Mouse (Mus musculus): Measurements from ENCODE around the gene Rho. TPM values are rescaled to one million over a fixed set of nuclear protein-coding genes. Genes with fewer than 3 reads are reported as not detected.
A peak's percentile ranks its signal among the peaks of the same experiment; 100 is the strongest.

The Rho gene
- total RNA-seq, 2 experiments from 2014 or later, result 0.49 to 0.59 TPM

- DNase-seq (ENCODE audit: extremely low spot score in 1 of 2, low spot score in 1 of 2), result peak in 1 of 2 experiments; percentile 29
These were observed 16.9 kb upstream of the Rho start for GRCm38 (mm10) chr6:115914511-115915202.

GRCm38 (mm10) chr6:115915601-115916445 is 15.7 kb upstream of the Rho start:
- DNase-seq (ENCODE audit: extremely low spot score in 1 of 2, low spot score in 1 of 2), result peak in 1 of 2 experiments; percentile 24

GRCm38 (mm10) chr6:115916611-115917010 is 14.9 kb upstream of the Rho start:
- no peak for DNase-seq (ENCODE audit: extremely low spot score in 1 of 2, low spot score in 1 of 2)

GRCm38 (mm10) chr6:115918615-115919014 is 12.9 kb upstream of the Rho start:
- DNase-seq (ENCODE audit: extremely low spot score in 1 of 2, low spot score in 1 of 2), result no peak

GRCm38 (mm10) chr6:115919876-115920275 is 11.7 kb upstream of the Rho start:
- DNase-seq (ENCODE audit: extremely low spot score in 1 of 2, low spot score in 1 of 2), result no peak

GRCm38 (mm10) chr6:115924829-115925228 is 6.7 kb upstream of the Rho start:
- no peak for DNase-seq (ENCODE audit: extremely low spot score in 1 of 2, low spot score in 1 of 2)

- DNase-seq (ENCODE audit: extremely low spot score in 1 of 2, low spot score in 1 of 2), result no peak
These were observed 5.1 kb upstream of the Rho start for GRCm38 (mm10) chr6:115926416-115926815.

GRCm38 (mm10) chr6:115927292-115928242 is 4.0 kb upstream of the Rho start:
- DNase-seq (ENCODE audit: extremely low spot score in 1 of 2, low spot score in 1 of 2), result no peak

GRCm38 (mm10) chr6:115930018-115930417 is 1.5 kb upstream of the Rho start:
- DNase-seq (ENCODE audit: extremely low spot score in 1 of 2, low spot score in 1 of 2), result no peak

GRCm38 (mm10) chr6:115932391-115932790 is 843 bp downstream of the Rho start:
- no peak for DNase-seq (ENCODE audit: extremely low spot score in 1 of 2, low spot score in 1 of 2)

GRCm38 (mm10) chr6:115935544-115935943 is 4.0 kb downstream of the Rho start:
- no peak for DNase-seq (ENCODE audit: extremely low spot score in 1 of 2, low spot score in 1 of 2)

- no peak for DNase-seq (ENCODE audit: extremely low spot score in 1 of 2, low spot score in 1 of 2)
These were observed 6.5 kb downstream of the Rho start for GRCm38 (mm10) chr6:115938011-115938410.

- DNase-seq (ENCODE audit: extremely low spot score in 1 of 2, low spot score in 1 of 2), result no peak
These were observed 7.2 kb downstream of the Rho start for GRCm38 (mm10) chr6:115938798-115939197.

- DNase-seq (ENCODE audit: extremely low spot score in 1 of 2, low spot score in 1 of 2), result no peak
These were observed 9.1 kb downstream of the Rho start for GRCm38 (mm10) chr6:115940603-115941002.

- DNase-seq (ENCODE audit: extremely low spot score in 1 of 2, low spot score in 1 of 2), result no peak
These were observed 9.6 kb downstream of the Rho start for GRCm38 (mm10) chr6:115941128-115941527.

- DNase-seq (ENCODE audit: extremely low spot score in 1 of 2, low spot score in 1 of 2), result no peak
These were observed 12.2 kb downstream of the Rho start for GRCm38 (mm10) chr6:115943498-115944427.

- DNase-seq (ENCODE audit: extremely low spot score in 1 of 2, low spot score in 1 of 2), result no peak
These were observed 13.1 kb downstream of the Rho start, which contains the start of gene H1foo for GRCm38 (mm10) chr6:115944638-115945037. Gene H1foo (plus strand): TSS chr6:115944938.

- DNase-seq (ENCODE audit: extremely low spot score in 1 of 2, low spot score in 1 of 2), result no peak
These were observed 14.1 kb downstream of the Rho start for GRCm38 (mm10) chr6:115945633-115946032.

GRCm38 (mm10) chr6:115946389-115946788 is 14.8 kb downstream of the Rho start:
- no peak for DNase-seq (ENCODE audit: extremely low spot score in 1 of 2, low spot score in 1 of 2)
